Mouse (Mus musculus) kidney, postnatal 0 days (tissue): ENCODE data around the gene Scml4. TPM values are rescaled to one million over a fixed set of nuclear protein-coding genes. Genes with fewer than 3 reads are reported as not detected.

Source experiments
- ATAC-seq: fragments of 200-750 bp; cut with Nextera tagmentation; replicated peaks from 2 replicates; pipeline ENCODE4 v1.8.0; 2017; ENCODE audit warnings: low read depth, moderate number of reproducible peaks, moderate TSS enrichment, moderate library complexity; ENCODE audit not compliant: low FRiP score
- DNase-seq: peaks from one replicate; pipeline ENCODE4 v3.0.0-alpha.2; 2016; ENCODE audit warnings: low spot score
- H3K27ac ChIP-seq: fragments of 300-500 bp; sonication (generic); 2 replicates; pipeline ENCODE4 v1.5.1; 2014; ENCODE audit warnings: mild to moderate bottlenecking
- H3K27me3 ChIP-seq: fragments of 300-500 bp; sonication (generic); 2 replicates; pipeline ENCODE4 v1.6.1; 2014; ENCODE audit warnings: low read length, mixed read lengths; ENCODE audit not compliant: insufficient read depth
- H3K36me3 ChIP-seq: fragments of 300-500 bp; sonication (generic); 2 replicates; pipeline ENCODE4 v1.6.1; 2014; ENCODE audit warnings: low read length, mixed read lengths; ENCODE audit not compliant: insufficient read depth
- H3K4me1 ChIP-seq: fragments of 300-500 bp; sonication (generic); replicated peaks from 2 replicates; pipeline ENCODE4 v1.6.1; 2014; ENCODE audit warnings: antibody characterized with exemption, low read length, mixed read lengths; ENCODE audit not compliant: insufficient read depth
- H3K4me2 ChIP-seq: fragments of 300-500 bp; sonication (generic); 2 replicates; pipeline ENCODE4 v1.6.1; 2014; ENCODE audit warnings: mild to moderate bottlenecking, low read length, moderate library complexity, mixed read lengths
- H3K4me3 ChIP-seq: fragments of 300-500 bp; sonication (generic); replicated peaks from 2 replicates; pipeline ENCODE4 v1.5.1; 2014; ENCODE audit warnings: low read depth, low read length
- H3K9ac ChIP-seq: fragments of 300-500 bp; sonication (generic); 2 replicates; pipeline ENCODE4 v1.6.1; 2014; ENCODE audit warnings: low read depth, low read length
- H3K9me3 ChIP-seq: fragments of 300-500 bp; sonication (generic); replicated peaks from 2 replicates; pipeline ENCODE4 v1.6.1; 2016; ENCODE audit warnings: low read length, inconsistent platforms, mixed read lengths
- CTCF ChIP-seq: IDR thresholded peaks from 2 replicates; pipeline ENCODE4 v1.5.1; 2016; ENCODE audit warnings: antibody characterized with exemption, low read depth, mild to moderate bottlenecking, moderate library complexity
- WGBS: fragments of 180-500 bp; shearing (Covaris S2); extraction: QIAGEN DNeasy Blood & Tissue Kit; methylation state at CpG from one replicate; pipeline ENCODE4 v1.1.7; 2014; 5-methylcytosine and 5-hydroxymethylcytosine counted together
- polyA plus RNA-seq: library from polyadenylated mRNA; unstranded; fragments of >200 nt; fragmentation: Nextera tagmentation; extraction: Ambion mirVana; gene quantifications from 2 replicates; pipeline ENCODE4 v1.2.1, GENCODE M21; 2015

Gene Scml4
- polyA plus RNA-seq, 1 experiment from 2014 or later = 2.0 TPM

GRCm38 (mm10) chr10:42856574-42856973, 3.6 kb upstream of the Scml4 start:
- H3K4me3 ChIP-seq = no peak overlapping the region
- no peaks in the 10 kb centered on the region for H3K36me3 ChIP-seq
- no peak for TF ChIP-seq CTCF
- 0 out of 2 replicates have a peak, but pooled peaks cover 3% of the 10 kb centered on the region for H3K9me3 ChIP-seq
- 97% methylated on average over 9 of the region's 9 CpGs for WGBS
- DNase-seq (no peak), ATAC-seq (no peak)
- H3K9ac ChIP-seq = no peak overlapping the region
- H3K27me3 ChIP-seq = no peaks in the 10 kb centered on the region
- H3K27ac ChIP-seq = no peak overlapping the region
- no peaks in the 10 kb centered on the region; the same call in 1 of the 2 replicates for H3K4me1 ChIP-seq
- no peak overlapping the region for H3K4me2 ChIP-seq

GRCm38 (mm10) chr10:42857021-42857420, 3.1 kb upstream of the Scml4 start:
- ATAC-seq = peak; percentile 30; the same call in 1 of the 2 replicates
- no peak overlapping the region for H3K27ac ChIP-seq
- H3K9ac ChIP-seq = no peak overlapping the region
- 95% methylated on average over 2 of the region's 2 CpGs for WGBS
- DNase-seq = no peak
- H3K4me1 ChIP-seq = no peaks in the 10 kb centered on the region; the same call in 1 of the 2 replicates
- no peak overlapping the region for H3K4me3 ChIP-seq
- TF ChIP-seq CTCF = no peak
- H3K36me3 ChIP-seq = no peaks in the 10 kb centered on the region
- 0 out of 2 replicates have a peak, but pooled peaks cover 3% of the 10 kb centered on the region for H3K9me3 ChIP-seq
- no peak overlapping the region for H3K4me2 ChIP-seq
- H3K27me3 ChIP-seq = no peaks in the 10 kb centered on the region

GRCm38 (mm10) chr10:42859781-42860158, 400 bp upstream of the Scml4 start:
- H3K9me3 ChIP-seq = no peaks in the 10 kb centered on the region
- DNase-seq (no peak), ATAC-seq (no peak)
- H3K4me1 ChIP-seq = peaks cover 5% of the 10 kb centered on the region
- no peaks in the 10 kb centered on the region for H3K36me3 ChIP-seq
- 0 out of 2 replicates have a peak overlapping the region, but pooled peaks have one; percentile 28 for H3K4me2 ChIP-seq
- WGBS = 52% methylated on average over 2 of the region's 2 CpGs
- TF ChIP-seq CTCF = no peak
- H3K27me3 ChIP-seq = no peaks in the 10 kb centered on the region
- no peak overlapping the region for H3K9ac ChIP-seq
- H3K27ac ChIP-seq = no peak overlapping the region
- H3K4me3 ChIP-seq = no peak overlapping the region

GRCm38 (mm10) chr10:42861446-42861845, 1.3 kb downstream of the Scml4 start:
- Histone ChIP-seq H3K27me3 (no peaks in the 10 kb centered on the region), H3K4me1 (peaks cover 5% of the 10 kb centered on the region), H3K9ac (no peak overlapping the region), H3K36me3 (no peaks in the 10 kb centered on the region), H3K4me3 (no peak overlapping the region), H3K27ac (peak overlapping the region; percentile 58), H3K9me3 (no peaks in the 10 kb centered on the region), H3K4me2 (no peak overlapping the region)
- WGBS = 79% methylated on average over 7 of the region's 7 CpGs
- DNase-seq = no peak
- ATAC-seq = no peak
- TF ChIP-seq CTCF = no peak

- WGBS = 26% methylated on average over 13 of the region's 13 CpGs
- no peaks in the 10 kb centered on the region for H3K27me3 ChIP-seq
- H3K9me3 ChIP-seq = no peaks in the 10 kb centered on the region
- no peak for TF ChIP-seq CTCF
- H3K27ac ChIP-seq = peak overlapping the region; percentile 58
- peak overlapping the region; percentile 64 for H3K4me2 ChIP-seq
- ATAC-seq (no peak), DNase-seq (peak; percentile 75)
- peak overlapping the region; percentile 37; the same call in 1 of the 2 replicates for H3K9ac ChIP-seq
- no peaks in the 10 kb centered on the region for H3K36me3 ChIP-seq
- H3K4me1 ChIP-seq = peaks cover 5% of the 10 kb centered on the region
- H3K4me3 ChIP-seq = peak overlapping the region; percentile 30
These were observed 2.1 kb downstream of the Scml4 start for GRCm38 (mm10) chr10:42862102-42862740.

GRCm38 (mm10) chr10:42862806-42863205, 2.6 kb downstream of the Scml4 start:
- DNase-seq (peak; percentile 29), ATAC-seq (no peak)
- Histone ChIP-seq H3K4me1 (peaks cover 5% of the 10 kb centered on the region), H3K27ac (peak overlapping the region; percentile 40; the same call in 1 of the 2 replicates), H3K9ac (no peak overlapping the region), H3K27me3 (no peaks in the 10 kb centered on the region), H3K4me3 (peak overlapping the region; percentile 41), H3K4me2 (peak overlapping the region; percentile 64; the same call in 1 of the 2 replicates), H3K36me3 (no peaks in the 10 kb centered on the region), H3K9me3 (no peaks in the 10 kb centered on the region)
- WGBS = 40% methylated on average over 4 of the region's 4 CpGs
- TF ChIP-seq CTCF = no peak
